8 mouse cellular contexts compared by ENCODE assay signal in genomic region chr4:152138497-152139260, GRCm38 (mm10). TPM values are rescaled to one million over a fixed set of nuclear protein-coding genes. Genes with fewer than 3 reads are reported as not detected.
DNase-seq lines count a peak whose midpoint lies in the region; ATAC-seq and TF ChIP-seq lines count a peak whose summit lies in the region.

No protein-coding gene starts in this region.

- DNase-seq in Patski (ENCODE audit: low read depth, low spot score) = peak; percentile 42
- DNase-seq in cerebellum, postnatal 10 days = peak; percentile 90
- DNase-seq in frontal cortex, postnatal 36 days (ENCODE audit: low spot score in 2 of 2) = peak; percentile 75 to 81
- DNase-seq in hindbrain, embryonic 14.5 days (ENCODE audit: low spot score) = peak; percentile 68
- peak; percentile 75 to 80 for DNase-seq in left cerebral cortex, adult 18-20 months (ENCODE audit: low spot score in 2 of 2)
- peak; percentile 93 to 94 for DNase-seq in lung, postnatal 4 days
- peak; percentile 93 for DNase-seq in retina, postnatal 1 day
- DNase-seq in urinary bladder, adult 2 months (ENCODE audit: low spot score) = peak; percentile 83

- in situ Hi-C loops in Patski (cut with MboI; ENCODE audit: low pct_unique_long_range_greater_than_20kb) = no loop called here

- WGBS in hindbrain, embryonic 14.5 days = 3% methylated on average over 48 of the region's 51 CpGs

- H3K4me1 ChIP-seq in hindbrain, embryonic 14.5 days (replicated peaks; ENCODE audit: control insufficient read depth, insufficient read depth, low read length) = peaks cover 9% of the 10 kb centered on the region

- no peak overlapping the region for H3K9ac ChIP-seq in hindbrain, embryonic 14.5 days

- TF ChIP-seq CTCF in Patski (IDR thresholded peaks at IDR 0.05) = no peak

- peak overlapping the region; percentile 32 for H3K4me3 ChIP-seq in hindbrain, embryonic 14.5 days (replicated peaks; ENCODE audit: low read length)

- no peak overlapping the region for H3K27ac ChIP-seq in hindbrain, embryonic 14.5 days

- no peaks in the 10 kb centered on the region for H3K27me3 ChIP-seq in Patski
- peaks cover 38% of the 10 kb centered on the region for H3K27me3 ChIP-seq in hindbrain, embryonic 14.5 days (ENCODE audit: control insufficient read depth, insufficient read depth, low read length)

- H3K4me2 ChIP-seq in hindbrain, embryonic 14.5 days (replicated peaks) = peak overlapping the region; percentile 62

- CTCF ChIA-PET in Patski (lab: Charles Lee) = interaction anchor here (0.8 to 1.2 kb wide), 2 partner anchors 11 to 27 kb away, joined by 3 read pairs; no protein-coding TSS in a partner anchor

- POLR2A ChIA-PET in Patski (lab: Charles Lee) = no interaction called here

- H3K36me3 ChIP-seq in hindbrain, embryonic 14.5 days (replicated peaks; ENCODE audit: control insufficient read depth, insufficient read depth) = no peaks in the 10 kb centered on the region

- peak; percentile 86 for ATAC-seq in Patski
- peak; percentile 71 for ATAC-seq in hindbrain, embryonic 14.5 days (ENCODE audit: low FRiP score)

- H3K9me3 ChIP-seq in hindbrain, embryonic 14.5 days (ENCODE audit: control insufficient read depth, low read length) = no peaks in the 10 kb centered on the region

RNA-seq across cellular contexts. Expression of gene Espn, which starts 13.5 kb away (rescaled TPM):
- 1.3 TPM for polyA plus RNA-seq in Patski (2021)
- 0.25 and 0.40 TPM in 2 replicates for polyA plus RNA-seq in hindbrain, embryonic 14.5 days (2014; fragmentation: Nextera tagmentation; extraction: Ambion mirVana)
- 1 to 10 TPM; 3.0 to 3.4 TPM for total RNA-seq in left cerebral cortex, adult 18-20 months (2021)
- 6.0 and 7.8 TPM in 2 replicates for polyA plus RNA-seq in urinary bladder, adult 2 months (2012; rRNA removed)

RNA-seq across cellular contexts. Expression of gene Hes2, which starts 20.0 kb away (rescaled TPM):
- not detected for polyA plus RNA-seq in Patski (2021)
- polyA plus RNA-seq in hindbrain, embryonic 14.5 days (2014; fragmentation: Nextera tagmentation; extraction: Ambion mirVana) = not detected in 2 replicates
- total RNA-seq in left cerebral cortex, adult 18-20 months (2021) = not detected
- 0.23 and 0.46 TPM in 2 replicates for polyA plus RNA-seq in urinary bladder, adult 2 months (2012; rRNA removed)

RNA-seq across cellular contexts. Expression of gene Tnfrsf25, which starts 22.9 kb away (rescaled TPM):
- 1.5 TPM for polyA plus RNA-seq in Patski (2021)
- 0.94 and 0.95 TPM in 2 replicates for polyA plus RNA-seq in hindbrain, embryonic 14.5 days (2014; fragmentation: Nextera tagmentation; extraction: Ambion mirVana)
- 10 to 100 TPM; 19.0 to 20.7 TPM for total RNA-seq in left cerebral cortex, adult 18-20 months (2021)
- polyA plus RNA-seq in urinary bladder, adult 2 months (2012; rRNA removed) = 3.7 TPM in 2 replicates

RNA-seq across cellular contexts. Expression of gene Acot7, which starts 39.3 kb away (rescaled TPM):
- 102 TPM for polyA plus RNA-seq in Patski (2021)
- 352 and 396 TPM in 2 replicates for polyA plus RNA-seq in hindbrain, embryonic 14.5 days (2014; fragmentation: Nextera tagmentation; extraction: Ambion mirVana)
- total RNA-seq in left cerebral cortex, adult 18-20 months (2021) = 100 to 1,000 TPM; 328 to 345 TPM
- polyA plus RNA-seq in urinary bladder, adult 2 months (2012; rRNA removed) = 44.9 and 48.1 TPM in 2 replicates

Comparison
In these comparisons a context has a peak if more than half of its experiments do, and no peak if none do; other contexts are left out.
1. DNase-seq: peak in every context shown above with its lines; median percentile 94 in lung, postnatal 4 days; 93 in retina, postnatal 1 day; 90 in cerebellum, postnatal 10 days; 83 in urinary bladder, adult 2 months; 78 in frontal cortex, postnatal 36 days; 78 in left cerebral cortex, adult 18-20 months; 68 in hindbrain, embryonic 14.5 days; 42 in Patski.